Mouse (Mus musculus) kidney, embryonic 15.5 days (tissue): ENCODE results near the gene Gm10382. TPM values are rescaled to one million over a fixed set of nuclear protein-coding genes. Genes with fewer than 3 reads are reported as not detected.

Experiments used
- ATAC-seq: fragments of 200-750 bp; cut with Nextera tagmentation; replicated peaks from 2 replicates; pipeline ENCODE4 v1.8.0; 2017; ENCODE audit warnings: moderate TSS enrichment; ENCODE audit not compliant: low FRiP score
- H3K27ac ChIP-seq: fragments of 300-500 bp; sonication (generic); 2 replicates; pipeline ENCODE4 v1.5.1; 2015; ENCODE audit warnings: mild to moderate bottlenecking, inconsistent platforms
- H3K27me3 ChIP-seq: fragments of 300-500 bp; sonication (generic); 2 replicates; pipeline ENCODE4 v1.6.1; 2015; ENCODE audit warnings: inconsistent platforms
- H3K36me3 ChIP-seq: fragments of 300-500 bp; sonication (generic); 2 replicates; pipeline ENCODE4 v1.6.1; 2015; ENCODE audit warnings: inconsistent platforms
- H3K4me1 ChIP-seq: fragments of 300-500 bp; sonication (generic); 2 replicates; pipeline ENCODE4 v1.6.1; 2015; ENCODE audit warnings: inconsistent platforms
- H3K4me2 ChIP-seq: fragments of 300-500 bp; sonication (generic); 2 replicates; pipeline ENCODE4 v1.6.1; 2015; ENCODE audit warnings: moderate library complexity, mild to moderate bottlenecking, inconsistent platforms
- H3K4me3 ChIP-seq: fragments of 300-500 bp; sonication (generic); replicated peaks from 2 replicates; pipeline ENCODE4 v1.5.1; 2015; ENCODE audit warnings: mild to moderate bottlenecking, inconsistent platforms
- H3K9ac ChIP-seq: fragments of 300-500 bp; sonication (generic); 2 replicates; pipeline ENCODE4 v1.6.1; 2015; ENCODE audit warnings: mild to moderate bottlenecking, inconsistent platforms
- H3K9me3 ChIP-seq: fragments of 300-500 bp; sonication (generic); replicated peaks from 2 replicates; pipeline ENCODE4 v1.6.1; 2016; ENCODE audit warnings: inconsistent platforms
- WGBS: fragments of 180-500 bp; shearing (Covaris S2); methylation state at CpG from one replicate; pipeline ENCODE4 v1.1.7; 2015; ENCODE audit warnings: mixed read lengths; 5-methylcytosine and 5-hydroxymethylcytosine counted together
- polyA plus RNA-seq: library from polyadenylated mRNA; unstranded; fragments of >200 nt; fragmentation: Nextera tagmentation; extraction: Ambion mirVana; gene quantifications from 2 replicates; pipeline ENCODE4 v1.2.1, GENCODE M21; 2015

Gm10382 gene
- polyA plus RNA-seq, 1 experiment from 2014 or later: 0.49 TPM

GRCm38 (mm10) chr5:125402476-125402875 is 13.4 kb downstream of the Gm10382 start:
- H3K27ac ChIP-seq: no peak overlapping the region
- H3K27me3 ChIP-seq: no peaks in the 10 kb centered on the region
- H3K4me2 ChIP-seq: peak overlapping the region; percentile 25
- H3K9me3 ChIP-seq: no peaks in the 10 kb centered on the region
- no peak overlapping the region for H3K9ac ChIP-seq
- no peak overlapping the region; the same call in 1 of the 2 replicates for H3K4me3 ChIP-seq
- ATAC-seq: no peak
- H3K4me1 ChIP-seq: peaks cover 19% of the 10 kb centered on the region
- no peaks in the 10 kb centered on the region for H3K36me3 ChIP-seq
- 52% methylated on average over 10 of the region's 10 CpGs for WGBS

- no peak overlapping the region for H3K27ac ChIP-seq
- H3K9me3 ChIP-seq: no peaks in the 10 kb centered on the region
- H3K4me1 ChIP-seq: peaks cover 22% of the 10 kb centered on the region
- H3K9ac ChIP-seq: no peak overlapping the region
- no peaks in the 10 kb centered on the region for H3K36me3 ChIP-seq
- no peak overlapping the region; the same call in 1 of the 2 replicates for H3K4me3 ChIP-seq
- H3K27me3 ChIP-seq: no peaks in the 10 kb centered on the region
- no peak for ATAC-seq
- peak overlapping the region; percentile 25 for H3K4me2 ChIP-seq
- WGBS: 58% methylated on average over 6 of the region's 6 CpGs
These were observed 13.9 kb downstream of the Gm10382 start for GRCm38 (mm10) chr5:125402991-125403390.

GRCm38 (mm10) chr5:125403481-125404465 is 14.7 kb downstream of the Gm10382 start:
- Histone ChIP-seq H3K4me1 (peaks cover 26% of the 10 kb centered on the region), H3K9me3 (no peaks in the 10 kb centered on the region), H3K4me2 (peak overlapping the region; percentile 88), H3K9ac (peak overlapping the region; percentile 39; the same call in 1 of the 2 replicates), H3K27ac (peak overlapping the region; percentile 37; the same call in 1 of the 2 replicates), H3K36me3 (no peaks in the 10 kb centered on the region), H3K4me3 (peak overlapping the region; percentile 72), H3K27me3 (no peaks in the 10 kb centered on the region)
- ATAC-seq: 0 out of 2 replicates have a peak, but pooled peaks have one; percentile 9
- WGBS: 10% methylated on average over 31 of the region's 31 CpGs

GRCm38 (mm10) chr5:125404536-125404902 is 15.4 kb downstream of the Gm10382 start:
- ATAC-seq: no peak
- H3K4me1 ChIP-seq: peaks cover 32% of the 10 kb centered on the region
- peak overlapping the region; percentile 52 for H3K9ac ChIP-seq
- H3K4me3 ChIP-seq: peak overlapping the region; percentile 72
- WGBS: 3% methylated on average over 7 of the region's 7 CpGs
- H3K36me3 ChIP-seq: no peaks in the 10 kb centered on the region
- no peaks in the 10 kb centered on the region for H3K9me3 ChIP-seq
- H3K4me2 ChIP-seq: peak overlapping the region; percentile 88
- no peaks in the 10 kb centered on the region for H3K27me3 ChIP-seq
- peak overlapping the region; percentile 95 for H3K27ac ChIP-seq

GRCm38 (mm10) chr5:125404903-125405545 is 15.9 kb downstream of the Gm10382 start:
- ATAC-seq: peak; percentile 55
- peak overlapping the region; percentile 88 for H3K4me2 ChIP-seq
- WGBS: under 1% methylated on average over 28 of the region's 28 CpGs
- no peaks in the 10 kb centered on the region for H3K27me3 ChIP-seq
- peak overlapping the region; percentile 72 for H3K4me3 ChIP-seq
- peaks cover 37% of the 10 kb centered on the region for H3K4me1 ChIP-seq
- peak overlapping the region; percentile 52 for H3K9ac ChIP-seq
- peak overlapping the region; percentile 95 for H3K27ac ChIP-seq
- H3K36me3 ChIP-seq: no peaks in the 10 kb centered on the region
- H3K9me3 ChIP-seq: no peaks in the 10 kb centered on the region

GRCm38 (mm10) chr5:125405546-125406248 is 16.6 kb downstream of the Gm10382 start:
- no peaks in the 10 kb centered on the region for H3K36me3 ChIP-seq
- H3K27me3 ChIP-seq: no peaks in the 10 kb centered on the region
- peak overlapping the region; percentile 72 for H3K4me3 ChIP-seq
- peak overlapping the region; percentile 95 for H3K27ac ChIP-seq
- no peaks in the 10 kb centered on the region for H3K9me3 ChIP-seq
- peak; percentile 49 for ATAC-seq
- under 1% methylated on average over 31 of the region's 31 CpGs for WGBS
- peak overlapping the region; percentile 88 for H3K4me2 ChIP-seq
- peaks cover 42% of the 10 kb centered on the region for H3K4me1 ChIP-seq
- peak overlapping the region; percentile 57 for H3K9ac ChIP-seq

- no peaks in the 10 kb centered on the region for H3K27me3 ChIP-seq
- H3K9ac ChIP-seq: peak overlapping the region; percentile 57
- peak overlapping the region; percentile 88 for H3K4me2 ChIP-seq
- H3K9me3 ChIP-seq: no peaks in the 10 kb centered on the region
- 1% methylated on average over 20 of the region's 20 CpGs for WGBS
- peak overlapping the region; percentile 72 for H3K4me3 ChIP-seq
- H3K27ac ChIP-seq: peak overlapping the region; percentile 95
- 0 out of 2 replicates have a peak, but pooled peaks have one; percentile 12 for ATAC-seq
- H3K4me1 ChIP-seq: peaks cover 42% of the 10 kb centered on the region
- no peaks in the 10 kb centered on the region for H3K36me3 ChIP-seq
These were observed 17.3 kb downstream of the Gm10382 start for GRCm38 (mm10) chr5:125406322-125407016.

- Histone ChIP-seq H3K4me3 (peak overlapping the region; percentile 72), H3K27me3 (no peaks in the 10 kb centered on the region), H3K4me2 (peak overlapping the region; percentile 88), H3K36me3 (no peaks in the 10 kb centered on the region), H3K9ac (peak overlapping the region; percentile 57), H3K9me3 (no peaks in the 10 kb centered on the region), H3K4me1 (peaks cover 42% of the 10 kb centered on the region), H3K27ac (peak overlapping the region; percentile 95)
- no peak for ATAC-seq
- WGBS: 63% methylated on average over 13 of the region's 13 CpGs
These were observed 18.1 kb downstream of the Gm10382 start for GRCm38 (mm10) chr5:125407020-125407830.

GRCm38 (mm10) chr5:125407910-125408575 is 18.9 kb downstream of the Gm10382 start:
- Histone ChIP-seq H3K36me3 (peaks cover 3% of the 10 kb centered on the region), H3K4me3 (peak overlapping the region; percentile 47; the same call in 1 of the 2 replicates), H3K9ac (no peak overlapping the region), H3K27ac (no peak overlapping the region), H3K4me1 (peaks cover 42% of the 10 kb centered on the region), H3K9me3 (no peaks in the 10 kb centered on the region), H3K27me3 (no peaks in the 10 kb centered on the region), H3K4me2 (peak overlapping the region; percentile 60)
- no peak for ATAC-seq
- 70% methylated on average over 14 of the region's 14 CpGs for WGBS

GRCm38 (mm10) chr5:125408842-125409241 is 19.7 kb downstream of the Gm10382 start:
- peak; percentile 62 for ATAC-seq
- Histone ChIP-seq H3K36me3 (peaks cover 11% of the 10 kb centered on the region), H3K9me3 (no peaks in the 10 kb centered on the region), H3K9ac (no peak overlapping the region), H3K4me3 (peak overlapping the region; percentile 47), H3K27ac (peak overlapping the region; percentile 74), H3K27me3 (no peaks in the 10 kb centered on the region), H3K4me2 (peak overlapping the region; percentile 60), H3K4me1 (peaks cover 36% of the 10 kb centered on the region)
- WGBS: 1% methylated on average over 13 of the region's 13 CpGs
